Mouse (Mus musculus) neutrophil, adult 5-6 weeks (primary cell): ENCODE results near the gene Slc9a9. TPM values are rescaled to one million over a fixed set of nuclear protein-coding genes. Genes with fewer than 3 reads are reported as not detected.

Source experiments
- ATAC-seq: fragments of 151-379, 151-347 bp; 2 replicates; pipeline ENCODE4 v1.8.0; 2017; ENCODE audit warnings: mild to moderate bottlenecking, moderate TSS enrichment; ENCODE audit not compliant: insufficient number of reproducible peaks, poor library complexity, low FRiP score, severe bottlenecking; ENCODE audit errors: extremely low read depth
- total RNA-seq: library from RNA; stranded (forward); fragments of 200-1000 nt; gene quantifications from 2 replicates; pipeline ENCODE4 v1.2.3, GENCODE M21; 2017

Gene Slc9a9
- total RNA-seq, 1 experiment from 2014 or later, result 31.4 TPM

DNA sequence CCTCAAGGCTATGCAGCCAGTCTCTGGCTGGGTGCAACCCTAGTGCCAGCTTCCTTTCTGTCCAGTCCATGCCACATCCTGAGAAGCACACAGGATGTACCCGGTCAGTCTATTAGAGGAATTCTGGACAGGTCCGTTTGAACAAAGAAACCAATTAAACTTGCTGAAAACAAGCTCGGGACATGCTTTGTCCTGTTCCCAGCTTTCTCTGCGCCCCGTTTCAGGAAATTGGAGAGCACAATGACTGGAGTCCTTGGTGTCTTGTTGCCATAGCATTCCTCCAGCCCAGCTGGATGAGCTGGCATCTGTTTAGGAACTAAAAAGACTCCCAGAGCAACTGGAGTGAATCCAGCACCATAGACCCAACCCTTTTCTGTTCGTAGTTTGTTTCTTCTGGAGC, 419.3 kb downstream of the Slc9a9 start:
- ATAC-seq, result no peak

DNA sequence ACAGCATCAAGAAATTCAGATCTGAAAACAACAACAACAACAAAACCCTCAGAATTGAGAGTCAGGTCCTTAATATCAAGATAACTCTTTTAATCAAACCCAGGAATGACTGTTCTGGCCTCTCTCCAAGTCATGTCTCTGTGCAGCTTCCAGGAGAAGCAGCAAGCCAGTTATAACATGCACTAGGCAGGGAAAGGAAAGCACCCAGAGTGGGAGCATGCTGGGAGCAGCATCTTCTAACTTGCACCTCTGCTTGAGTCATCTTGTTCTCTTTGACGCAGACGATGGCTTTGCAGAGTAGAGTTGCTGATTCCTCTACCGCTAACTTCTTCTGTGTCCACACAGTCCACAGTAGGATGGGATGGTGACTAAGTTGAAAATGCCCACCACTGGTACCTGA, 426.8 kb downstream of the Slc9a9 start:
- ATAC-seq, result no peak

DNA sequence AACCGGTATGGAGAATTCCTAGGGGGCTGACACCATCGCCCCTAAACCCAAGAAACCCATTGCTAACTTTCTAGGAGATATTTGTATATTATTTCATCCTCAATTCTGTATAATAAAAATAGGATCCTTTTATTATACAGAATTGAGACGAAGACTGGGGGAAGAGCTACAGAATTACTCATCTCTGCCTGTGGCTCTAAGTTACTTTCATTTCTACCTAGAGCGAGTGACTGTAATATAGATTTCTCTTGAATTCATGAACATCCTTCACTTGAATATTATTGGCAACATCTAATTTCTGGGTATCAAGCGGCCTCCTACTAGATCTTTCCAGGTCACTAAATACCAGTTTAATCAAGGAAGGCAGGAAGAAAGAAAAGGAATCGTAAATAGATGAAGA, 436.1 kb downstream of the Slc9a9 start:
- ATAC-seq, result no peak

DNA sequence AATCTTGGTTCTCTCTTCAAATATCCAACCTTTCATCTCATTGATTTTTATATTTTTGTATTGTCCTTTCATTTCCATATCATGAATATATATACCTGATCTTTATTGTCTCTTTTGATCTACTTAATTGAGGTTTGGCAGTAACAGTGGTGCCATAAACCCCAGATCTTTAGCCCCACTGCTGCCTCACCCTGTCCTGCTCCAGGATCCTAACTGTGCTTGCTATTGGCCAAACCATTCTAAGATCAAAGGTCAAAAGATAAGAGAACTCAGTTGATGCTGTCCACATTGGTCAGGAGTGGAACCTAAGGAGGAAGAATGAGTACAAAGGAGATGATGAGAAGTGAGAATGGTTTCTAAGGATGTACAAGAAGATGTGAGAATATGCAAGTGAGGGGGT, 440.1 kb downstream of the Slc9a9 start:
- ATAC-seq, result no peak

DNA sequence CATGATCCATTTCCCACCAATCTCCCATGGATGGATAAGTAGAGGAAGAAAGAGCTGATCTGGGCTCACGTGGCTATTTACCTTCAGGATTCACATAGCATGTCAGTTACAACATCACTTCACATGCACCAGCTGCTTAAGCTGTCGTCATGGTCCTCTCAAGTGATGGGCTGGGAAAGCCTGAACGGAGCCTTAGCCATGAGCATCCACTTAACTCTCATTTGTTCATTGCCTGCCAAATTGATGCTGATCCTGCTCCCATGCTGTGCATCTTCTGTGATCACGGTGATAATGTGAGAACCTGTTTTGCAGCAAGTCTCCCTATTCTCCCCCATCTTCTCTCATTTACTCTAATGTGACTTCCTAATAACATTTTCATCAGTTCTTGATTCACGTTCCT, 441.1 kb downstream of the Slc9a9 start:
- ATAC-seq, result no peak

DNA sequence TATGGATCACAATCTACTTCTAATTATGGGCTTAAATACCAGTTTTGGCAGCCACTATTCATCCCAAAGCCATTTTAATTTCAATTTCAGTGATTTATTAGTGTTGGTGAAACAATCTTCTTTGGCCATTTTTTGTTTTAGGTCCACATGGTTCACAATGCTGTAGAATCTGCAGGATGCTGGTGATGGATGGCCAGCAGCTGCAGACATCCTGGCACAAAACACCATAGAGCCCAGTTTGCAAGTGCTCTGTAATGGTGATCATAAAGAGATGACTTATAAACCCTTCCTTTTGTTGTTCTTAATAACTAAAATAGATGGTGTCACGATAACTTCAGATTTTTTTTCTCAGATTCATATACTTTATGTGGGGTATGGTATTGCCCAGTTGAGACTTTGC, 442.0 kb downstream of the Slc9a9 start:
- no peak for ATAC-seq

DNA sequence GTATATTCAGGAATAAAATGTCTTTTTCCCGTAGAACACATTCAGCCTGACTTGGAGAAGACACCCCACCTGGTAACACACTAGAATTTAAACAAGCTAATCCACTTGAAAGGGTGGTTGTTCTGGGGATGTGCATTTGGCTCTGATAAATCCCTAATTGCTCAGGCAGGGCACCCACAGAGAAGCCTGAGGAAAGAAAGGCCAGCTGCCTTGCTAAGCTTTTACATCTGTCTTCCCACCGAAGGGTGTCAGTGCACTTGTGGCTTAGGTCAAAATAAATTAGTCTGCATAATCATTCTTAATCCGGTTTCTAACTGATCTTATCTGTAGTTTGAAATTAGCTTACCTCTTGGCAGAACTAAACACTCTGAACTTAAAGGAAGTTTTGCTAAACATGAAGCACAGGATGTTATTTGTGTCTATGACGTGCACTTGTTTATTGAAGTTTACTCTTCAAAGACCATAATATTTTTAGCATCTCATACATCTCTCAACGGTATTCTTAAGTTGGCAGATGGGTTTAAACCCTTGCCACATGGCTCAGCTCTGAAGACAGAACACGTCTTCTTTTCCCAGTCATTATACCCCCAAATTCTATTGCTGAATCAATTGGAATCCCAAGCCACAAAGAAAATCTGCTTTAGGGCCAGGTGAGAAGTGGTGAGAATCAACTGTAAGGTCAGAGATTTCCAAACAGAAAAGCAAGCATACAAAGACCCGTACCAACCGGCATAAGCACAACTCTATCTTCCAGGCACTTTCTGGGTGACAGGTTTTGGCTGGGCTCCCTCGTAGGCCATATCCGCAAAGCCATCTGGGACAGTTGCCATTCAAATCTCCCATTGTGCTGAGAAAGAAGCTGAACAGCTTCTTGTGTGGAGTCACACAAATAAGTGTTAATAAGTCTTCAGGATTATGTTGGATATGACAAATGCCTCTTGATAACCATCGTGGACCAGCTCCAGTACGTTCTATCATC, 443.7 kb downstream of the Slc9a9 start:
- ATAC-seq, result no peak

DNA sequence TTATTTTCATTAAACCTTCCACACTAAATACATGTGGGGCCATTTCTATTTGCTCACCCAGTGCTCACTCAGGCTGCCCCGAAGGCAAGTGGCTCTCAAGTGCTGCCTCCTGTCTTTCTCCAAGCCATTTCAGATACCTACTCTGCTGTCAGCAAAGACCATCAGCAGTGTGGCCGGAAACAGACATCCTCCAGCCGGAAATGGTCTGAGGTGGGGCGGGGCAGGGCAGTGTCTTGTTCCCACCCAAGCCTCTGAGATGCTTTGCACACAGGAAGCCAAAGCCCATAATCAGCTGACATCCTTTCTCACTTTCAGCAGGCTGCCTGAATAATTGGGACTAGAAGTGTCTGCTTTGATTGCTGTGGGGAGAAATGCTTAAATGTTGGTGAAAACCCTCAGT, 450.4 kb downstream of the Slc9a9 start:
- ATAC-seq, result no peak

DNA sequence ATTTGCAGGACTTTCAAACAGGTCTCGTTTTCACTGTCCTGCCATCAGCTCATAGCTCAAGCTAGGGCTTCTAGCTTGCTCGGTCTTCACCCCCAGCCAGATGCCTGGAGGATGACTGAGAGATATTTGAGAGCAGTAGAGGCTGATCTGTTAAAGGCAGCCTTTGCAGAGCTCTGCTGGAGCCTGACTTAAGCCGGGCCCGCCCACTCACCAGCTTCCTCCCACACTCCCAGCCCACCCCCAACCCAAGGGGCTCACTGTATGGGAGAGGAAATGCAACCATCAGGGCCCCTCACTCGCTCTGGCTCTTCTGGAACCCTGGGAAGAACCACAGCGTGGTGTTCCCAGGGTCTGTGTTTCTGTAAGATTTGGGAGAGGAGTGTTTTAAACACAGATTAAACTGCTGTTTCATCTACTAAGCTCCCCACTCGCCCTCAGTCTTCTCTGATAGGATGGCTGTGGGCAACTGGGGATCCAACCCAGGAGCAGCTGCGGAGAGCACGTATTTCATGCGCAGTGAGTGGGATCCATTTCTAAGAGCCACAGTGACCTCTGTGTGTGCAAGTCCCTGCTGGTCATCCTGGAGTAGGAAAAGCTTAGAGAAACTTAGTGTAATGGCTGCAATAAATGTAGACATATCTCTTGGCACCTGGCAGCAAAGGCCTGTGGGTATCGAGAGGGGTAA, 451.6 kb downstream of the Slc9a9 start:
- no peak for ATAC-seq

DNA sequence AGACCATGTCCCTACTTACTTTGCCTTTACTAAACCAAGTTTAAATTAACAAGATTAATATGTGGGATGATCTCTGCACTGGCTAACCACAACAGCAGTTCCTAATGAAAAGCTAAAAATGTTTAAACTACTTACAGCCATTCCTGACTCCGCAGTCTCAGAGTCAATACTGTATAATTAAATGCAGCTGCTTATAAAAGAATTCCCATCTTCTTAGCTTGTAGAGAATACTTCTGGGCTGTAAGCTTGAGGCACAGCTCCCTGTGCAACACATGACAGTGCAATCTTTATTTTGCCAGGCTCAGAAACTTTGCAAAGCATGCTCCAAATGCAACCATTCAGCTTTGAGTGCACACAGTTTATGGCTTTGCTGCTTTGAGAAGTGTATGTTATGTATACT, 456.0 kb downstream of the Slc9a9 start:
- ATAC-seq, result no peak

DNA sequence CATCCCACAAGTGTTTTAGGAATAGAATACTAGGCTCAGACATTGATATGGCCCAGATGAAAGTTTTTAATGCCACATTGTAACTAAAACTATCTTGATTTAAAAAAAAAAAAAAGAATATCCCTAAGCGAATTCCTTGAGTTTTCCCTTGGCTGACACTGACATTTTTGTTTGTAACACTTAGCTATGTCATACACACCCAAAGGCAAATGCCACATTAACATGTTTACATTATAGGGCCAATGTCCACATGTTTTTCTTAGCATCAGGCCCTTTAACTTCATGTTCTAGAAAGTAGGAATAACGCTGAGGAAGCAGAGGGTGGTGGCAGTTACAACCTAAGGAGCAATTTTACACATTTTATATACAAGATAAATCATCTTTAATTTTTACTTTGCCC, 458.1 kb downstream of the Slc9a9 start:
- no peak for ATAC-seq

DNA sequence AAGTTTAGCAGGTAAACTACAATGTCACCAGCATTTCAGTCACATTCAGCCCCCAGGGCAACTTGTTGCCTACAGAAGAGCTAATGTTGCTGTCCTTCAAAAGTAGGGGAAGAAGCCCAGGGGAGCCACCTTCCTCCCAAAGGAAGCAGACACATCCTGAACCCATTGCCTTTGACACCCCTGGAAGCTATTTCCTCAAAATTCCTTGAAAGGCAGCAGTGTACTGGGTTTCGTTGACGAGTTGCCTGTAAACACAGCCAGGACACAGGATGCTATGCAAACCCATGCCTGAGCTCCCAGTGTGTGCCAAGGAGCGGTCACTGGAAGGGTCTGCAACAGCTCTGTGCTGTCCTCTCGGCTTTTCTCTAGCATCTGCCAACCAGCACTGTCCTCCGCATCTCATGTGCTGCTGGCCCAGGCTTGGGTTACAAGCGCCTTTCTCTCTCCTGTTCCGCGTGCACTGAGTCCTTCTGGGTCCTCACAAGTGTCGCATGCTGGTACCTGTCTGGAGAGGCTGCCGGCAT, 479.6 kb downstream of the Slc9a9 start:
- ATAC-seq, result no peak

DNA sequence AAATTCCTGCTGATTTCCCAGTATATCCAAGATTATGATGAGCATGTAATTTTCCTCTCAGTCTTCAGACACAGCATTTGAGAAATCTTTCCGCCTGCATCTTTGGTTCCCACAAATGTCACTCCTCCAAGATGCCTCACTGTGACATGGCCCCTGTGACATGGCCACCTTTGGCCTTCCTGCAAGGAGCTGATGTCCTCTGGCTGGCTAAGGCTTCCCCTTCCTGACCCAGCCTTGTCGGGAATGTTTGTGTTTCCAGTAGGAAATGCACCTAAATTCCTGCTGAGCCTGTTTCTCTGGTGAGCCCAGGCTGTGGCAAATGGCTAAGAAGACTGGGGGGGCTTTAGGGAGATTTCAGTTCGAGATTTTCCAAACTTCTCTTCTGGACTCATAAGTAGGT, 480.4 kb downstream of the Slc9a9 start:
- no peak for ATAC-seq

DNA sequence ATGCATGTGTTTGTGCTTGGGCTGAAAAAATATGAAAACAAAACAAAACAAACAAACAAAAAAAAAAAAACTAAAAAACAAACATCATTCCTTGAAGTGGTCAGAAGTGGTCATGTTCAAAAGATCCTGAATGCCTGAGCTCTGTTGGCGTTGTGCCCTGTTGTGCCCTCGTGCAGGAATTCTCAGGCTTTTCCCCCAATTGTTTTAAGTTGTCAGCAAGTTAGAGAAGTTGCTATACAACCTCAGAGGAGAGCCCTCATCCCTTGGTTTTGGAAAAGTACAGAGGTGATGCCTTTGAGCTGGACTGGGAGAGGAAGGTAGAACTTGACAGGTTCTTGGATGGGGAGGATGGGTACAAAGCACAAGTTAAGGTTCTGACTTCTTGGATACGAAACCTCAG, 480.9 kb downstream of the Slc9a9 start:
- no peak for ATAC-seq

DNA sequence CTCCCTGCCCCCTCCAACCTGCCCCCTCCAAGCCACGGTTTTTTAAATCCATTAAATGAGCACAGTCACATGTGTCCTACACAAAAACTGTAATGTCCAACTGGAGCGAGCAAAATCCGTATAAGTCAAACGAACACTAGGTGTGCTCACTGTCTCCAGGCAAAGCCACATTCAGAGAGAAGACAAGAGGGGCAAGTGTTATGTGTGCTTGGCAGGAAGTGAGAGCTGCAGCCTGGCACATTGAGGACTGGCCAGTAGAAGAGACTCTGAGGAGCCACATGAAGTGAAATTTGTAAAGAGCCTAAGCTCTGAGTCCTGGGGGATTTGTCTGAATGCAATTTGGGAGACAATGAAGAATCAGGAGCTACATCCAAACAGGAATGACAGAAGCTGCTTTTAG, 481.3 kb downstream of the Slc9a9 start:
- no peak for ATAC-seq

DNA sequence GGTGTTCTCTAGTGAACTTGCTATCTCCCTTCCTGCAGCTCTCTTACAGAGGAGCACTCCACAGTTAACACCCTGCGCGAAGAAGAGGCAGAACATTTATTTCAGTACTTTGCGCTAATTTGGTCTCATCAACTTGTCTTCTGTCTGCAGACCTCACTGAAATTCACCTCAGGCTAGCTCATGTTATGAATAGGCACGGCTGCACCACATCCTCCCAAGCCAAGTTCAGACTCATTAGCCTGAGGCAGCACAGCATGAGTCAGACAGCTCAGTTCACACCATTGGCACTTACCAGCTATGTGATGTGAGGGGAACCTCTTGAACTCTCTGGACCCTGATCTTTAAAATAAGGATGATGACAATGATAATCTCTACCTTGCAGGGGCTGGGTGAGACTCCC, 482.0 kb downstream of the Slc9a9 start:
- ATAC-seq, result no peak

DNA sequence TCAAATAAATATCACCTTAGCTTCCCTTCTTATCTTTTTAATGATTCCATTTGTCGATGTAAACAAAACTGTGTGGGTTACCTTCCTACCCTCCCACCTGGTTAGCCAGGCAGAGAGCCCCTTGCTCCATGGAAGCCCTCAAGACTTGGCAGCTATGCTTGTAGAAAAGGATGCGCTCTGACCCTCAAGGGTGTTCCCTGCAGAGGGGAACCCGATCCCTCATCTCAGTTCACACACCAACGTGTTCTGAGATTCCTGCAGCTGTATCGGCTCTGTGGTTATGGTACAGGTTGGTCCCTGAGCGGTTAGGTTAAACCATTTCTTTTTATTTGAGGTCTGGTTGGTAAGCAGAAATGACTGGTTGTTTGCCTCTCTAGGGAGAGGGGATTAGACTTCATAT, 484.3 kb downstream of the Slc9a9 start:
- no peak for ATAC-seq

DNA sequence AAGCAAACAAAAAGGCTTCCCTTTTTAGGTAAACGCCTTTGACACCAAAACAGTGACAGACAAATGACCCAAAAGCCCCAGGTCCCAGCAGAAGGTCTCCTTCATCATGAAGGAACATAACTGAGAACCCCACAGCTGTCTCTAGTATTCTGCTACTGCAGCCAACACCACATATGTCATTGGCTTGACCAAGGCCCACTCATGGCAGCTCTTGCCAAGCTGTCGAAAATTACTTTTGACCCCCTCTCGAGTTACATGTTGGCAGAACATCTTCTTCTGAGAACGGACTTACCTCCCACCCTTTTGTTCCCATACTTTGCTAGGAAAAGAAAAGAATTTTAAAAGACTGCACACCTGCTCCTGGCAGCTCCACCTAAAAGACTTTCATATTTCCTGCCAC, 488.2 kb downstream of the Slc9a9 start:
- ATAC-seq, result no peak

DNA sequence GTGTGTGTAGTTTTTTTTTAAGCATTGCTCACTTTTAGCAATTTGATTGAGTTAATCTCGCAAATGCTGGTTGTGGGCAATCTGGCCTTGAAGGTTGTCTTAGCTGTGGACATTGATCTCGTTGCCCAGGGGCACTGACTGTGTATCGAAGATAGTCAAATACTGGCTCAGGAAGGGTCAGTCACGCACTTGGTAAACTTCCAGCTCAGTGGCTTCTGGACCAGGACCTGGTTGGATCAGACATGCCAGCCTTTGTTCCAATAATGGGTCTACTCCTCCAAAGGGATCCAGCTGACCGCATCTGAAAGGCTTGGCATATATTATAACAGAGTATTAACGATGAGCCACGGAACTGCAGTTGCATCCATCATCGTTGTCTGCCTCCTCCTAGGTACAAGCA, 489.2 kb downstream of the Slc9a9 start:
- ATAC-seq, result no peak
